Mouse (Mus musculus) cerebral cortex, adult 2 months (tissue): ENCODE results near the gene Gm42906.

Experiments used
- WGBS: fragments of 180-500 bp; shearing (Covaris S2); methylation state at CpG from one replicate; pipeline ENCODE4 v1.1.7; 2018; 5-methylcytosine and 5-hydroxymethylcytosine counted together

Gene Gm42906

GRCm38 (mm10) chr5:151022939-151023338 lies 405.0 kb downstream of the Gm42906 start:
- WGBS: 10% methylated on average over 1 of the region's 1 CpGs

- 39% methylated on average over 7 of the region's 7 CpGs for WGBS
These were observed 405.9 kb downstream of the Gm42906 start for GRCm38 (mm10) chr5:151022026-151022425.

DNA sequence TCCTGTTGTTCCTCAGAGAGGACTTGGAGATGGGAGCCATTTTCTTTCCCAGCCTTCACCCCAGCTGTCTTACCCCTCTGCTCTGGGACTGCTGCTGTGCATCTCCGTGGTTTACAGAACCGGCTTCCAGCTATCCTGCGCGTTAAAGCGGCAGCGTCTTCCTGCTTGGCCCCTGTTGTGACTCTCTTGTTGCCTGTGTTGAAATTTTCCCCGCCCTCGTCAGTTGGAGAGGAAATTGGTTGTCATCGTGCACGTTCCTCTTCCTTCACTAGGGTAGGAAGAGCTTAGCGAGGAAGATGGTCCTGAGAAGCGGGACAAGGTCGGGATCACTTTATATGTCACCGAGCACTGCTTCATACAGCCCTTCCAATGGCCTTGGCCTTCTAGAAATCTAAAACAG lies 407.1 kb downstream of the Gm42906 start:
- 69% methylated on average over 14 of the region's 14 CpGs for WGBS

- 58% methylated on average over 13 of the region's 13 CpGs for WGBS
These were observed 407.7 kb downstream of the Gm42906 start for GRCm38 (mm10) chr5:151020031-151020820.

DNA sequence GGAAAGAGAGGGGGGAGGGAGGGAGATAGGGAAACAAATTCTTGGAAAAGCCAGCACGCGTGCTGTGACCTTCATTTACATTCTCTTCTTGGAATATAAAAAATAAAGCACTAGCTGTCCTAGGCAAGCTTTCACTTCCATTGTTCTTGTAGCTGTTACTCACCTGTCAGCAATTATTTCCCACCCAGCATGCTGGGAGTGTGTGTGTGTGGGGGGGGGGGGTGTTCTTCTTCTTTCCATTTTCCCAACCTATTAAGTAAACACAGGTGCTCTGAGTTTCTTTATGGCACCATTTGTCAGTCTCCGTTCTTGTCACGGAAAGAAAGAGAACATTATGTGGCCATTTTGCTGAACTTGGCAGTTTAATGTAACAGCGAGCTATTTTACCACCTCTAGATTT lies 409.0 kb downstream of the Gm42906 start:
- WGBS: 69% methylated on average over 5 of the region's 5 CpGs

DNA sequence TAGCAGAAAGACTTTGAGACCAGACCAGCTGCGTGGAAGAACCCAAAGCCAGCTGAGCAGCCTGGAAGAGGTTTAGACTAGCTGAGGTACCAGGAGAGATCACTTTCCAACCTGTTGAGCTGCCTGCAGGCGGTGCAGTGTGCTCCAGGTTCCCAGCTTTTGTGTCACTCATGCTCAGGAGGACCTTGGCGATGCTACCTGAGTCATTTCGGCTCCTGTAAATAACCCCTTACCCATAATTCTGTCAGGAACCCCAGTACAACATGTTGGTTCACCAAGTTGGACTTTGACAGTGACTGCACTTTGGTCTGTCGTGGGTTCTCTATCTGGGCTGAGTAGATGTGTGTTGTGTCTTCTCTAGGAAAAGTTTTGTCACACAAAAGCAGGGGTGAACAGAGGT lies 409.5 kb downstream of the Gm42906 start:
- WGBS: 87% methylated on average over 5 of the region's 5 CpGs
